Mouse (Mus musculus) neural tube, embryonic 15.5 days (tissue): ENCODE data around the gene Akirin1. TPM values are rescaled to one million over a fixed set of nuclear protein-coding genes. Genes with fewer than 3 reads are reported as not detected.
A peak's percentile ranks its signal among the peaks of the same experiment; 100 is the strongest.

Source experiments
- ATAC-seq: fragments of 200-750 bp; cut with Nextera tagmentation; 2 replicates; pipeline ENCODE4 v1.8.0; 2017; ENCODE audit warnings: mild to moderate bottlenecking, moderate TSS enrichment, moderate library complexity; ENCODE audit not compliant: low FRiP score
- H3K27ac ChIP-seq: fragments of 300-500 bp; sonication (generic); replicated peaks from 2 replicates; pipeline ENCODE4 v1.5.1; 2015; ENCODE audit warnings: mild to moderate bottlenecking, inconsistent platforms
- H3K27me3 ChIP-seq: fragments of 300-500 bp; sonication (generic); replicated peaks from 2 replicates; pipeline ENCODE4 v1.6.1; 2015; ENCODE audit warnings: inconsistent platforms
- H3K36me3 ChIP-seq: fragments of 300-500 bp; sonication (generic); 2 replicates; pipeline ENCODE4 v1.6.1; 2015; ENCODE audit warnings: inconsistent platforms
- H3K4me1 ChIP-seq: fragments of 300-500 bp; sonication (generic); 2 replicates; pipeline ENCODE4 v1.6.1; 2015; ENCODE audit warnings: inconsistent platforms
- H3K4me2 ChIP-seq: fragments of 300-500 bp; sonication (generic); 2 replicates; pipeline ENCODE4 v1.6.1; 2015; ENCODE audit warnings: inconsistent platforms, mild to moderate bottlenecking, moderate library complexity
- H3K4me3 ChIP-seq: fragments of 300-500 bp; sonication (generic); replicated peaks from 2 replicates; pipeline ENCODE4 v1.5.1; 2015; ENCODE audit warnings: mild to moderate bottlenecking, inconsistent platforms
- H3K9ac ChIP-seq: fragments of 300-500 bp; sonication (generic); replicated peaks from 2 replicates; pipeline ENCODE4 v1.6.1; 2015; ENCODE audit warnings: mild to moderate bottlenecking, inconsistent platforms
- H3K9me3 ChIP-seq: fragments of 300-500 bp; sonication (generic); replicated peaks from 2 replicates; pipeline ENCODE4 v1.6.1; 2016; ENCODE audit warnings: inconsistent platforms
- WGBS: fragments of 180-500 bp; shearing (Covaris S2); methylation state at CpG from one replicate; pipeline ENCODE4 v1.1.7; 2015; ENCODE audit warnings: mixed read lengths; 5-methylcytosine and 5-hydroxymethylcytosine counted together
- polyA plus RNA-seq: library from polyadenylated mRNA; unstranded; fragments of >200 nt; fragmentation: Nextera tagmentation; extraction: Ambion mirVana; gene quantifications from 2 replicates; pipeline ENCODE4 v1.2.1, GENCODE M21; 2015

Akirin1 gene
- polyA plus RNA-seq, 1 experiment from 2014 or later = 79.9 TPM

DNA sequence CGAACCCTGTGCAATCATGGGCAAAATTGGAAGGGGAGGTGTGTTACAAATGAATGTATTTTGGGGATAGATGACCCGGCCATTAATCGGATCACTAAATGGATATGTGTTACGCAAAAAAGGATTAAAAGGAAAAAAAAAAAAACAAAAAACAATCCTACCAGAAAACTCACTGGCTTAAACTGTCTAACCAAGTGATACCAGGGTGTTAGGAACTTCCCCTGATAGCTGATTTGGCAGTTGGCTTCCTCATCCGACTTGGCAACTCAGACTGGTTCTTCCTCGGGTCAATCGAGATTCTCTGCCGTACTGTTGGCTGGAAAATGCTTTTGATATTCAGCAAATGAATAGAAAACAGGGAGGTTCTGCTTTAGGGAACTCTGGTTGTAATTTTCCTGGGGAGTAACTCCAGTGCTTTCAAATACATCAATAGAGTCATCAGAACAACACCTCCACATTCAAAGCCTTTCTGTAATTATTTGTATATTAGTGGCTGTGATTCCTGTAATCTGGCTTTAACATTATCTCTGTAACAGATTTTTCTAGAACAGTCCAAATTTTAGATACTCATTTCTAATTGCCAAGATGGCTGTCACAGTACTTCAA, 665 bp upstream of the Akirin1 start:
- WGBS = under 1% methylated on average over 8 of the region's 8 CpGs
- peak overlapping the region; percentile 69 for H3K4me2 ChIP-seq
- H3K36me3 ChIP-seq = no peaks in the 10 kb centered on the region
- peak overlapping the region; percentile 99 for H3K4me3 ChIP-seq
- no peak for ATAC-seq
- H3K9ac ChIP-seq = peak overlapping the region; percentile 49
- peaks cover 32% of the 10 kb centered on the region for H3K4me1 ChIP-seq
- H3K27me3 ChIP-seq = no peaks in the 10 kb centered on the region
- no peaks in the 10 kb centered on the region for H3K9me3 ChIP-seq
- peak overlapping the region; percentile 92 for H3K27ac ChIP-seq

DNA sequence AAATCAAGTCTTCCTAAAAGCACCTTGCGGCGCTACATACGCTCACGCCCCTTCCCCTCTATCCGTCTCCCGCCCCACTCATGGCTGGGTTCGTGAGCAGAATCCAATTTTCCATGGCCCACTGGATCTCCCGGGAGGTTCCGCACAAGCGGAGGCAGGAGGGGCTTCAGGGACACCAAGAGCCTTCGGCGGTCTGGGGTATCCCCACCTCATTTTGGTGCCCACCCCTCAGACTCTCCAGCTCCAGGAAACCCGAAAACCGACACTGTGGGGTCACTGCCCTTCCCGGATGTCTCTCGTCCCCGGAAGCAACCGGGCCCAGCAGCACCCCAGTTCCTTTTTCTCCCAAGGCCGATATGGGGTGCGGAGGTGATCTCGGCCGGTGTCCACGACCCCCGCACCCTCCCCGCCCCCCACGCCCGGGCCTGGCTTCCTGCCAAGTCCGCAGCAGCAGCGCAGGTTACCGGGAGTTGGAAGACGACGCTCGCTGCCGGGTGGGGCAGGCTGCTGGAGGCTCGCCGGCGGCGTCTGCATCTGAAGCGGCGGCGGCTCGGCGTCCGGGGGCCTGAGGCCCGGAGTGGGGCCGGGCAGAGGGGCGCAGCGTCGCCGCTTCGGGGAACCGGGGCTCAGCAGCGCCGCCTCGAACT, 538 bp downstream of the Akirin1 start:
- Histone ChIP-seq H3K4me2 (peak overlapping the region; percentile 69), H3K9me3 (no peaks in the 10 kb centered on the region), H3K4me1 (peaks cover 33% of the 10 kb centered on the region), H3K36me3 (no peaks in the 10 kb centered on the region), H3K27me3 (no peaks in the 10 kb centered on the region), H3K4me3 (peak overlapping the region; percentile 99), H3K27ac (peak overlapping the region; percentile 92), H3K9ac (peak overlapping the region; percentile 90)
- under 1% methylated on average over 55 of the region's 55 CpGs for WGBS
- ATAC-seq = peak; percentile 74

DNA sequence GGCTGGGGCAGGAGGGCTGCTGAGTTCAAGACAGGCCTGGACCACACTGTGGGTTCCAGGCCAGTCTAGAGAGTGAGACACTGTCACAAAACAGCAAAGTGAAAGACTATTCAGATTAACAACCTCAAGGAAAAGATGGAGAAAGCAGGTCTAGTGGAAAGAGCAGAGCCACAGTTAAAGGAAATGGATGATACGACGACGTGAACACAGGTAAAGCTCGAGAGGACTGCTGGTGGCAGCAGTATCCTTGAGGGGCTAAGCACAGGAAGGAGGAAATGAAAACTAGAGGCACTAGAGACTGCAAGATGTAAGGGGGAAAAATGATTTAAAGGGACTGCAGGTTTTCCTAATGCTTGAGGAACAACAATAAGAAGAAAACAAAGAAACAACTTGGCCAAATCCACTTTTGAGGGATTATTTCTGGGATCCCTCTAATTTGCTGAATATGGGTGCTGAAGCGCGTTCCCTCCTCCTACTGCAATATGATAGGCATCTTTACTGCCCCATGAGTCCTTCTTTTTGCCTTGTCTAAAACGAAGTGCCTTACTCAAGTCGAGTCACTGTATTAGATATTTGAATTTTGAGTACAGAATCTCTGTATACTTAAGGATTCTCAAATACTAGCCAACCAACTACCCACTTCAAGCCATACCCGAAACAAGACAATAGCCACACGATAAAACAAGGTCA, 1.3 kb downstream of the Akirin1 start:
- Histone ChIP-seq H3K4me1 (peaks cover 33% of the 10 kb centered on the region), H3K36me3 (no peaks in the 10 kb centered on the region), H3K27me3 (no peaks in the 10 kb centered on the region), H3K4me2 (peak overlapping the region; percentile 69), H3K9me3 (no peaks in the 10 kb centered on the region), H3K27ac (peak overlapping the region; percentile 92), H3K4me3 (peak overlapping the region; percentile 99), H3K9ac (peak overlapping the region; percentile 90)
- 15% methylated on average over 10 of the region's 10 CpGs for WGBS
- no peak for ATAC-seq

DNA sequence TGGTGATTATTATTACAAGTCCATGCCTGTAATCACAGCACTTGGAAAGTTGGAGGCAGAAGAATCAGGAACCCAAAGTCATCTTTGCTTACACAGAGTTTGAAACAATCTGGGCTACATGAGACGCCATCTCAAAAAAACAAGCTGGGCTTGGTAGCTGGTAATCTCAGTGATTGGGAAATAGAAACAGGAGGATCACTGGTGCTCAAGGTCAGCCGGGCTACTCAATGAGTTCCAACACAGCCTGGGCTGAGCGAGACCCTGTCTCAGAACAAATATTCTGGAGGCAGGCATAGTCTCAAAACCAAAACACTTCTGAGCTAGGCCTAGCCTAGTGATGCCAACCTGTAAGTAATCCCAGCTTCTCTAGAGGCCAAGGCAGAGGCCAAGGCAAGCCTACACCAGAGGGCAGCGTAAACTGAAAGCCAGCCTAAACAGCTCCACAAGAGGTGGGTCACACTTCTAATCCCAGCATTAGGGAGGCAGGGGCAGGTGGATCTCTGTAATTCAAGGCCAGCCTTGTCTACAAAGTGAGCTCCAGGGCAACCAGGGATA, 4.8 kb downstream of the Akirin1 start:
- Histone ChIP-seq H3K9me3 (no peaks in the 10 kb centered on the region), H3K4me3 (no peak overlapping the region), H3K4me2 (no peak overlapping the region), H3K9ac (no peak overlapping the region), H3K27me3 (no peaks in the 10 kb centered on the region), H3K27ac (no peak overlapping the region), H3K4me1 (peaks cover 27% of the 10 kb centered on the region), H3K36me3 (peaks cover 26% of the 10 kb centered on the region)
- WGBS = 99% methylated on average over 4 of the region's 4 CpGs
- no peak for ATAC-seq

DNA sequence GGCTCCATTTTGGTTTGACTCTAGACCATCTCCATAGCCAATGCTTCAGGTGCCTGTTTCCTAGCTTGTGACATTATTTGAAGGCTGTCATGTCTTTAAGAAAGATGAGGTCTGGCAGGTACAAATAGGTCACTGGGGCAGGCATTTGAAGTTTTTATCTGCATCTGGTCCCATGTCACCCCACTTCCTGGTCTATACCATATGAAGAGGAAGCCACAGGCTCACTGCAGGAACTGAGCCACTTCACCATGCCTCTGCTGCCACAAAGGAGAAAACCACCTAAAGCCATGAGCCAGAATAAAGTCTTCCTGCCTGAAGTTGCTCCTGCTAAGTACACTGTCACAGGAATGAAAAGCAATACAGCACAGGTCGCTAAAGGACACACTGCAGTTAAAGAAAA, 7.3 kb downstream of the Akirin1 start:
- peaks cover 50% of the 10 kb centered on the region for H3K36me3 ChIP-seq
- H3K4me1 ChIP-seq = peaks cover 16% of the 10 kb centered on the region
- H3K9ac ChIP-seq = no peak overlapping the region
- no peaks in the 10 kb centered on the region for H3K9me3 ChIP-seq
- no peak overlapping the region for H3K27ac ChIP-seq
- no peaks in the 10 kb centered on the region for H3K27me3 ChIP-seq
- H3K4me3 ChIP-seq = no peak overlapping the region
- H3K4me2 ChIP-seq = no peak overlapping the region
- ATAC-seq = no peak
- 88% methylated on average over 1 of the region's 1 CpGs for WGBS

DNA sequence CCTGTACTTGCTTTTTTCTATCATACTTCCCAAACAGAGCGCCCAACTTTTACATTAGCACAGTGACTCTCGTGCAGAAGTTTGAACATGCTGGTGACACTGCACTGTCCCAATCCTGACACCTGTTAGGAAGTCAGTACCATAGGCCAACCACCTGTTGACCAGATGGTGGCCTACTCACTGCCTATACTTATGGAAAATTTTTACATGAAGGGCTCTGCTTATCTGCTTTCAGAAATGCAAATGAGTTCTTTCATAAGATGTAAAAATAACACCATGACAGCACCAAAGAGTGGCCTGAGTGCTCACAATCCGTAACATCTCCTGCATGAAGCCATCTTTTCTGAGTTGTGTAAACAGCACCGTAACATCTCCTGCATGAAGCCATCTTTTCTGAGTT, 11.4 kb downstream of the Akirin1 start:
- Histone ChIP-seq H3K36me3 (peaks cover 69% of the 10 kb centered on the region), H3K27me3 (no peaks in the 10 kb centered on the region), H3K4me2 (no peak overlapping the region), H3K4me3 (no peak overlapping the region), H3K27ac (no peak overlapping the region), H3K9me3 (no peaks in the 10 kb centered on the region), H3K4me1 (no peaks in the 10 kb centered on the region), H3K9ac (no peak overlapping the region)
- WGBS = 93% methylated on average over 4 of the region's 4 CpGs
- ATAC-seq = no peak

DNA sequence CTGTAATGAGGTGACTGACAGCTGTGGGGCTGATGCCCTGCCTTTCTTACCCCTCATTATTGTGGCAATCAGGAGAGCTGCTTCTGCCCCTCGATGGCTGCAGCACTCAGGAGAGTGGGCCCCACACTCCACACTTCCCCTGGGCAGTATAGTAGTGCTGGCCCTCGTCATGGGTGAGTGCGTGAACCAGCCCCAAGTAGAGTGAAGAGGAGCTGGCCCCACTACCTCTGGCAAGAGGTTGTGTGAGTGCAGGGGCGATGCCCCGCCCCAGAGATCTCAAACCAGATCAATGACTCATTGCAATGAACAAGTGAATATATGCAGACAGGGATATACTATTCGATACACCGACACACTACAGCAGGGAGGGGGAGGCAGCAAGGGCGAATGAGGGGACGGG, 16.6 kb downstream of the Akirin1 start:
- H3K27ac ChIP-seq = no peak overlapping the region
- peaks cover 43% of the 10 kb centered on the region for H3K36me3 ChIP-seq
- no peaks in the 10 kb centered on the region for H3K27me3 ChIP-seq
- no peaks in the 10 kb centered on the region for H3K9me3 ChIP-seq
- ATAC-seq = no peak
- no peak overlapping the region for H3K4me2 ChIP-seq
- no peak overlapping the region for H3K9ac ChIP-seq
- H3K4me3 ChIP-seq = no peak overlapping the region
- 93% methylated on average over 9 of the region's 9 CpGs for WGBS
- no peaks in the 10 kb centered on the region for H3K4me1 ChIP-seq

DNA sequence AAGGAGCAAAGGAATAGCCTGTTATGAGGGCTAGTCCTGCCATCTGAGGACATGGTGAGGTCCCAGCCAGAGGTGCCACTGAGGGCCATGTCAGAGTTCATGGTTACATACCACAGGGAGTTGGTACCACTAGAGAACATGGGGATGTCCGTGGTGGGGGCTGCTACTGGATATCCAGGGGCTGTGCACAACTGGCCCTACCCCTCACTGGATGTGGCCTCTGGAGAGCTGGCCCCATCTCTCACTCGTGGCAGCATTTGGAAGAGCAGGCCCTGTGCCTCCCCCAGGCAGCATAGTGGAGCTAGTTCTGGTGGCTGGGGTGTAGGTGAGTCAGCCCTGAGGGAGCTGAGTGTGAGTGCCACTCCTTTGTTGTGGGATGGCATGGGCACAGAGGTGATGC, 17.2 kb downstream of the Akirin1 start:
- no peak overlapping the region for H3K4me3 ChIP-seq
- no peak overlapping the region for H3K9ac ChIP-seq
- 94% methylated on average over 2 of the region's 2 CpGs for WGBS
- ATAC-seq = no peak
- no peak overlapping the region for H3K27ac ChIP-seq
- H3K4me1 ChIP-seq = no peaks in the 10 kb centered on the region
- no peaks in the 10 kb centered on the region for H3K27me3 ChIP-seq
- H3K4me2 ChIP-seq = no peak overlapping the region
- no peaks in the 10 kb centered on the region for H3K9me3 ChIP-seq
- peaks cover 37% of the 10 kb centered on the region for H3K36me3 ChIP-seq

DNA sequence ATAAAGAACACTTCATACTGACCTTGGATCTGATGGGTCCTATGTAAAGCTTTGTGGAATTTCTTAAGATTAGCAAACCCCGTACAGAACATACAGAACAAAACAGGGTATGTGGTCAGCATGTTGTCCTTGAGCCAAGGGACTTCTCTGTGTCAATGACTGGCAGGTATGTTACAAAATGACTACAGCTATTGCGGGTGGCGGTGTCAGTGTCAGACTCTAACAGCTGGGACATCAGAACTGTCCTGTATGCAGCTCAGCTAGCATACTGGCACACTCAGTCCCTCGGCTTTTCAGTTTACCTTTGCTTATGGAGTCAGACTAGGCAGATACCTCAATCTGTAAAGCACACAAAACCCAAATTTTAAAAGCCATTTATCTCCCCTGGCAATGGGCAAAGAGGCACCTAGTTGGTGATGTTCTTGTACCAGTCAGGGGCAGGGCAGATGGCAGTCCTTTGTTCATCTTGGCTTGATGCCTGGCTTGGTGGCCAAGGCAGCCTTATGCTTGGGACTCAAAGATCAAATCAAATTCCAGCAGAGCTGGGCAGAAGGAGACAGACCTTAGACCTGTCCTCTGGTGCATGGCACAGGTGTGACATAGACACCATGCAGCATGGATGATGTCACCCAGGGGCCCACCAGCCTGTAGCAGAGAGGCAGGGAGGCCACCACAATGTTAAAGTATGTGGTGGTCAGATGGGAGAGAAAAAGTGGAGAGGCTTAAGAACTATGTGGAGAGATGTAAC, 17.8 kb downstream of the Akirin1 start:
- Histone ChIP-seq H3K4me1 (no peaks in the 10 kb centered on the region), H3K36me3 (peaks cover 33% of the 10 kb centered on the region), H3K27me3 (no peaks in the 10 kb centered on the region), H3K4me3 (no peak overlapping the region), H3K27ac (no peak overlapping the region), H3K4me2 (no peak overlapping the region), H3K9ac (no peak overlapping the region), H3K9me3 (no peaks in the 10 kb centered on the region)
- ATAC-seq = no peak
- 92% methylated on average over 4 of the region's 4 CpGs for WGBS

DNA sequence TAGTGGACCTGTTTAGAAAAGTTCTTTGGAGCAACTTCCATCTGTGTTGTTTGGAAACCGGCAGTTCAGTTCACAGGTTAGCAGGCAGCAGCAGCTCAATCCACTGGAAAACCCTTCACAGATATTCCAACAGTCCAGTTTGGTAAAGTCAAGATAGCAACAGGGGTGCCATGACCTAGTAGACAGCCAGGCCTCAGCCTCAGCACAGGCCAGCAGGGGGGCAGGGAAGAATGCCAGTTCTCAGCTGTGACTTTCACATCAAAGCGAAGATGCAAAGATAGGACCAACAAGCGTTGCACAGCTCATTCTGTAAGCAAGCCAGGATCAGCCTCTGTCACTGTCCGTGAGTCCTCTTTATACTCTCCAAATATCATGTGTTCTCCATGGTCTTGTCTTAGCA, 28.4 kb downstream of the Akirin1 start:
- Histone ChIP-seq H3K27ac (no peak overlapping the region), H3K9ac (no peak overlapping the region), H3K4me1 (peaks cover 14% of the 10 kb centered on the region), H3K9me3 (no peaks in the 10 kb centered on the region), H3K36me3 (no peaks in the 10 kb centered on the region), H3K4me3 (no peak overlapping the region), H3K4me2 (no peak overlapping the region), H3K27me3 (no peaks in the 10 kb centered on the region)
- 84% methylated on average over 4 of the region's 4 CpGs for WGBS
- no peak for ATAC-seq

DNA sequence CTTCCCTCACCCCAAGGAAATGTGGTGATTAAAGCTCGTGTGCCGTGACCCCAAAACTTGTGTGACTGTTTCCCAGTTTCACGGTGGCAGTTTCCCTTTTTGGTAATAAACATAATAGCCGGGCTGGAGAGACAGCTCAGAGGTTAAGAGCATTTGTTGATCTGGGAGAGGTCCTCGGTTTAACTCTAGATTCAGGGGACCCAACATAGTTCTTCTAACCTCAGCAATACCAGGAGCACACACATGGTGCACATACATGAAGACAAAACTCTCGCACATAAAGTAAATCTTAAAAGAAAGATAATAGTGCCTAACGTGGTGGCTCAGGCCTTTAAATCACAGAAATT, 31.7 kb downstream of the Akirin1 start:
- peak; percentile 46; the same call in 1 of the 2 replicates for ATAC-seq
- H3K9ac ChIP-seq = peak overlapping the region; percentile 92
- whole genome bisulfite sequencing = 29% methylated on average over 7 of the region's 7 CpGs
- peaks cover 20% of the 10 kb centered on the region for H3K36me3 ChIP-seq
- H3K27me3 ChIP-seq = no peaks in the 10 kb centered on the region
- peak overlapping the region; percentile 74 for H3K4me2 ChIP-seq
- peak overlapping the region; percentile 86 for H3K4me3 ChIP-seq
- no peaks in the 10 kb centered on the region for H3K9me3 ChIP-seq
- peak overlapping the region; percentile 67 for H3K27ac ChIP-seq
- H3K4me1 ChIP-seq = peaks cover 18% of the 10 kb centered on the region
